ENCODE assay signal across 10 mouse cellular contexts in genomic region chr2:33868996-33869688, GRCm38 (mm10). TPM values are rescaled to one million over a fixed set of nuclear protein-coding genes. Genes with fewer than 3 reads are reported as not detected.
DNase-seq lines count a peak whose midpoint lies in the region; ATAC-seq and TF ChIP-seq lines count a peak whose summit lies in the region.
"Had no signal": no experiment of that assay in that cellular context is flagged by ENCODE, and none has a peak within 500 bp of the region (broad histone marks: within the 10 kb centered on the region; RNA-seq: fewer than 3 reads in every experiment).

No protein-coding gene starts in this region.

- peaks cover 3% of the 10 kb centered on the region; the same call in 1 of the 2 replicates for H3K9me3 ChIP-seq in embryonic facial prominence, embryonic 13.5 days
- peaks cover 8% of the 10 kb centered on the region; the same call in 1 of the 2 replicates for H3K9me3 ChIP-seq in embryonic facial prominence, embryonic 10.5 days
- no peaks in the 10 kb centered on the region; the same call in 1 of the 2 replicates for H3K9me3 ChIP-seq in lung, embryonic 14.5 days (ENCODE audit: low read depth, low read length)
- H3K9me3 ChIP-seq in embryonic facial prominence, embryonic 15.5 days (replicated peaks), result no peaks in the 10 kb centered on the region
- no peaks in the 10 kb centered on the region for H3K9me3 ChIP-seq in liver, embryonic 15.5 days (replicated peaks)
- H3K9me3 ChIP-seq in forebrain, embryonic 13.5 days (replicated peaks), result peaks cover 3% of the 10 kb centered on the region; the same call in 1 of the 2 replicates
- no peaks in the 10 kb centered on the region for H3K9me3 ChIP-seq in intestine, embryonic 16.5 days (ENCODE audit: control insufficient read depth, low read length)

- peak overlapping the region; percentile 14; the same call in 1 of the 2 replicates for H3K27ac ChIP-seq in embryonic facial prominence, embryonic 13.5 days
- no peak overlapping the region; the same call in 1 of the 2 replicates for H3K27ac ChIP-seq in embryonic facial prominence, embryonic 10.5 days (replicated peaks)
- peak overlapping the region; percentile 69 for H3K27ac ChIP-seq in lung, embryonic 14.5 days (ENCODE audit: low read depth)
- H3K27ac ChIP-seq in embryonic facial prominence, embryonic 15.5 days (replicated peaks), result 0 out of 2 replicates have a peak overlapping the region, but pooled peaks have one; percentile 34
- H3K27ac ChIP-seq in liver, embryonic 15.5 days (replicated peaks), result peak overlapping the region; percentile 77
- no peak overlapping the region for H3K27ac ChIP-seq in forebrain, embryonic 13.5 days
- no peak overlapping the region for H3K27ac ChIP-seq in intestine, embryonic 16.5 days (ENCODE audit: low read length)

- H3K27me3 ChIP-seq in embryonic facial prominence, embryonic 13.5 days, result no peaks in the 10 kb centered on the region
- H3K27me3 ChIP-seq in embryonic facial prominence, embryonic 10.5 days (replicated peaks; ENCODE audit: low read depth, poor library complexity, severe bottlenecking), result peaks cover 16% of the 10 kb centered on the region; the same call in 1 of the 2 replicates
- no peaks in the 10 kb centered on the region for H3K27me3 ChIP-seq in lung, embryonic 14.5 days (ENCODE audit: insufficient read depth, low read length)
- H3K27me3 ChIP-seq in embryonic facial prominence, embryonic 15.5 days, result no peaks in the 10 kb centered on the region
- H3K27me3 ChIP-seq in liver, embryonic 15.5 days, result no peaks in the 10 kb centered on the region
- H3K27me3 ChIP-seq in forebrain, embryonic 13.5 days, result no peaks in the 10 kb centered on the region
- no peaks in the 10 kb centered on the region for H3K27me3 ChIP-seq in intestine, embryonic 16.5 days (replicated peaks; ENCODE audit: control insufficient read depth, insufficient read depth, low read length)

- TF ChIP-seq POLR2A in lung, adult 2 months (IDR thresholded peaks at IDR 0.05; ENCODE audit: borderline replicate concordance, extremely low read depth, low read depth, low read length), result no peak

- no peak for TF ChIP-seq CTCF in lung, embryonic 14.5 days (IDR thresholded peaks at IDR 0.05; ENCODE audit: low read depth)
- TF ChIP-seq CTCF in lung, adult 2 months (IDR thresholded peaks at IDR 0.05; ENCODE audit: insufficient read depth, low read length), result no peak

- H3K36me3 ChIP-seq in embryonic facial prominence, embryonic 13.5 days, result peaks cover 34% of the 10 kb centered on the region
- H3K36me3 ChIP-seq in embryonic facial prominence, embryonic 10.5 days (replicated peaks), result peaks cover 40% of the 10 kb centered on the region
- peaks cover 29% of the 10 kb centered on the region for H3K36me3 ChIP-seq in lung, embryonic 14.5 days (ENCODE audit: insufficient read depth)
- peaks cover 30% of the 10 kb centered on the region for H3K36me3 ChIP-seq in embryonic facial prominence, embryonic 15.5 days
- peaks cover 25% of the 10 kb centered on the region for H3K36me3 ChIP-seq in liver, embryonic 15.5 days (replicated peaks)
- peaks cover 51% of the 10 kb centered on the region for H3K36me3 ChIP-seq in forebrain, embryonic 13.5 days (ENCODE audit: poor library complexity, severe bottlenecking)
- H3K36me3 ChIP-seq in intestine, embryonic 16.5 days (ENCODE audit: control insufficient read depth, insufficient read depth, low read length), result no peaks in the 10 kb centered on the region

- H3K4me2 ChIP-seq in embryonic facial prominence, embryonic 13.5 days, result no peak overlapping the region
- no peak overlapping the region for H3K4me2 ChIP-seq in lung, embryonic 14.5 days
- no peak overlapping the region for H3K4me2 ChIP-seq in embryonic facial prominence, embryonic 15.5 days (replicated peaks)
- no peak overlapping the region; the same call in 1 of the 2 replicates for H3K4me2 ChIP-seq in liver, embryonic 15.5 days
- no peak overlapping the region for H3K4me2 ChIP-seq in forebrain, embryonic 13.5 days
- no peak overlapping the region for H3K4me2 ChIP-seq in intestine, embryonic 16.5 days (ENCODE audit: low read depth, low read length)

- peaks cover 31% of the 10 kb centered on the region for H3K4me1 ChIP-seq in embryonic facial prominence, embryonic 13.5 days
- H3K4me1 ChIP-seq in embryonic facial prominence, embryonic 10.5 days, result peaks cover 55% of the 10 kb centered on the region
- H3K4me1 ChIP-seq in lung, embryonic 14.5 days (ENCODE audit: insufficient read depth), result peaks cover 9% of the 10 kb centered on the region; the same call in 1 of the 2 replicates
- peaks cover 48% of the 10 kb centered on the region for H3K4me1 ChIP-seq in lung, adult 2 months (ENCODE audit: control insufficient read depth, insufficient read depth, low read length)
- H3K4me1 ChIP-seq in embryonic facial prominence, embryonic 15.5 days, result peaks cover 24% of the 10 kb centered on the region; the same call in 1 of the 2 replicates
- peaks cover 55% of the 10 kb centered on the region for H3K4me1 ChIP-seq in liver, embryonic 15.5 days (replicated peaks)
- H3K4me1 ChIP-seq in forebrain, embryonic 13.5 days, result peaks cover 7% of the 10 kb centered on the region; the same call in 1 of the 2 replicates
- H3K4me1 ChIP-seq in intestine, embryonic 16.5 days (ENCODE audit: control insufficient read depth, insufficient read depth, low read length), result peaks cover 29% of the 10 kb centered on the region

- no peak overlapping the region for H3K4me3 ChIP-seq in embryonic facial prominence, embryonic 13.5 days
- no peak overlapping the region for H3K4me3 ChIP-seq in embryonic facial prominence, embryonic 10.5 days
- H3K4me3 ChIP-seq in lung, embryonic 14.5 days (ENCODE audit: low read depth, low read length), result no peak overlapping the region
- H3K4me3 ChIP-seq in lung, adult 2 months (replicated peaks; ENCODE audit: extremely low read depth, low read depth, low read length), result no peak overlapping the region
- H3K4me3 ChIP-seq in embryonic facial prominence, embryonic 15.5 days (replicated peaks), result no peak overlapping the region
- H3K4me3 ChIP-seq in liver, embryonic 15.5 days (replicated peaks), result no peak overlapping the region
- H3K4me3 ChIP-seq in forebrain, embryonic 13.5 days, result no peak overlapping the region
- H3K4me3 ChIP-seq in intestine, embryonic 16.5 days (ENCODE audit: low read length), result no peak overlapping the region

- no peak for ATAC-seq in embryonic facial prominence, embryonic 13.5 days (ENCODE audit: insufficient number of reproducible peaks, insufficient read depth, low FRiP score, low TSS enrichment, low read depth)
- no peak for ATAC-seq in lung, embryonic 14.5 days (ENCODE audit: insufficient read depth)
- ATAC-seq in embryonic facial prominence, embryonic 15.5 days (ENCODE audit: insufficient number of reproducible peaks, low FRiP score, low TSS enrichment, low read depth), result no peak
- ATAC-seq in liver, embryonic 15.5 days (ENCODE audit: insufficient read depth), result no peak
- ATAC-seq in forebrain, embryonic 13.5 days, result no peak
- ATAC-seq in intestine, embryonic 16.5 days, result no peak
- ATAC-seq: inflammation-experienced regulatory T-cells, adult 6 months had no signal

- H3K9ac ChIP-seq in embryonic facial prominence, embryonic 13.5 days, result no peak overlapping the region
- no peak overlapping the region for H3K9ac ChIP-seq in lung, embryonic 14.5 days
- H3K9ac ChIP-seq in embryonic facial prominence, embryonic 15.5 days, result no peak overlapping the region
- no peak overlapping the region for H3K9ac ChIP-seq in liver, embryonic 15.5 days
- H3K9ac ChIP-seq in forebrain, embryonic 13.5 days, result no peak overlapping the region
- no peak overlapping the region for H3K9ac ChIP-seq in intestine, embryonic 16.5 days (ENCODE audit: low read depth, low read length)

- 73% methylated on average over 5 of the region's 5 CpGs for WGBS in embryonic facial prominence, embryonic 13.5 days
- 86% methylated on average over 5 of the region's 5 CpGs for WGBS in embryonic facial prominence, embryonic 10.5 days
- 55% methylated on average over 5 of the region's 5 CpGs for WGBS in lung, embryonic 14.5 days
- WGBS in lung, adult 2 months, result 40% methylated on average over 5 of the region's 5 CpGs
- 77% methylated on average over 5 of the region's 5 CpGs for WGBS in embryonic facial prominence, embryonic 15.5 days
- WGBS in liver, embryonic 15.5 days (ENCODE audit: insufficient replicate concordance), result 26% methylated on average over 5 of the region's 5 CpGs
- WGBS in forebrain, embryonic 13.5 days, result 87% methylated on average over 5 of the region's 5 CpGs
- 66% methylated on average over 5 of the region's 5 CpGs for WGBS in intestine, embryonic 16.5 days

- no peak for DNase-seq in embryonic facial prominence, embryonic 10.5 days (ENCODE audit: low spot score)
- DNase-seq in lung, embryonic 14.5 days, result no peak
- no peak for DNase-seq in lung, adult 2 months
- DNase-seq: lung, postnatal 10 days had no signal

RNA-seq across cellular contexts. Expression of gene Mvb12b, which starts 18.6 kb away (rescaled TPM):
- polyA plus RNA-seq in embryonic facial prominence, embryonic 13.5 days (2015; fragmentation: Nextera tagmentation; extraction: Ambion mirVana), result 23.7 and 25.8 TPM in 2 replicates
- polyA plus RNA-seq in embryonic facial prominence, embryonic 10.5 days (2016; fragmentation: Nextera tagmentation; extraction: Ambion mirVana), result 14.4 and 16.1 TPM in 2 replicates
- polyA plus RNA-seq in lung, embryonic 14.5 days (2014; fragmentation: Nextera tagmentation; extraction: Ambion mirVana), result 20.7 and 24.8 TPM in 2 replicates
- 47.0 and 49.9 TPM in 2 replicates for polyA plus RNA-seq in lung, adult 2 months (2012; rRNA removed)
- 21.7 and 22.8 TPM in 2 replicates for polyA plus RNA-seq in embryonic facial prominence, embryonic 15.5 days (2015; fragmentation: Nextera tagmentation; extraction: Ambion mirVana)
- polyA plus RNA-seq in liver, embryonic 15.5 days (2015; fragmentation: Nextera tagmentation; extraction: Ambion mirVana), result 11.3 and 12.7 TPM in 2 replicates
- polyA plus RNA-seq in forebrain, embryonic 13.5 days (2015; fragmentation: Nextera tagmentation; extraction: Ambion mirVana), result 61.3 and 63.9 TPM in 2 replicates
- polyA plus RNA-seq in intestine, embryonic 16.5 days (2015; fragmentation: Nextera tagmentation; extraction: Ambion mirVana), result 7.9 and 8.5 TPM in 2 replicates

Comparison
In these comparisons a context has a peak if more than half of its experiments do, and no peak if none do; other contexts are left out.
1. H3K27ac ChIP-seq: peak in embryonic facial prominence, embryonic 13.5 days (single experiment), lung, embryonic 14.5 days (single experiment), embryonic facial prominence, embryonic 15.5 days (single experiment) and liver, embryonic 15.5 days (single experiment); none in embryonic facial prominence, embryonic 10.5 days (single experiment), forebrain, embryonic 13.5 days (single experiment) and intestine, embryonic 16.5 days (single experiment).